Mouse (Mus musculus): ENCODE results near the gene Trim2.

Trim2 gene

GRCm38 (mm10) chr3:84149831-84150230 is 156.8 kb downstream of the Trim2 start:
- no peak for DNase-seq (ENCODE audit: low spot score in 2 of 2)

- no peak for DNase-seq (ENCODE audit: low spot score in 2 of 2)
These were observed 165.7 kb downstream of the Trim2 start for GRCm38 (mm10) chr3:84140947-84141346.

- no peak for DNase-seq (ENCODE audit: low spot score in 2 of 2)
These were observed 170.2 kb downstream of the Trim2 start for GRCm38 (mm10) chr3:84136509-84136908.

GRCm38 (mm10) chr3:84135933-84136332 is 170.7 kb downstream of the Trim2 start:
- DNase-seq (ENCODE audit: low spot score in 2 of 2): no peak

GRCm38 (mm10) chr3:84135387-84135786 is 171.3 kb downstream of the Trim2 start:
- DNase-seq (ENCODE audit: low spot score in 2 of 2): no peak

GRCm38 (mm10) chr3:84131369-84131768 is 175.3 kb downstream of the Trim2 start:
- DNase-seq (ENCODE audit: low spot score in 2 of 2): no peak

GRCm38 (mm10) chr3:84130776-84131175 is 175.9 kb downstream of the Trim2 start:
- no peak for DNase-seq (ENCODE audit: low spot score in 2 of 2)

- DNase-seq (ENCODE audit: low spot score in 2 of 2): no peak
These were observed 177.5 kb downstream of the Trim2 start for GRCm38 (mm10) chr3:84128871-84129870.

GRCm38 (mm10) chr3:84127431-84127830 is 179.2 kb downstream of the Trim2 start:
- no peak for DNase-seq (ENCODE audit: low spot score in 2 of 2)

- no peak for DNase-seq (ENCODE audit: low spot score in 2 of 2)
These were observed 180.0 kb downstream of the Trim2 start for GRCm38 (mm10) chr3:84126721-84127120.

- no peak for DNase-seq (ENCODE audit: low spot score in 2 of 2)
These were observed 180.9 kb downstream of the Trim2 start for GRCm38 (mm10) chr3:84125704-84126289.

GRCm38 (mm10) chr3:84123461-84123860 is 183.2 kb downstream of the Trim2 start:
- no peak for DNase-seq (ENCODE audit: low spot score in 2 of 2)

- no peak for DNase-seq (ENCODE audit: low spot score in 2 of 2)
These were observed 188.0 kb downstream of the Trim2 start for GRCm38 (mm10) chr3:84118718-84119117.

GRCm38 (mm10) chr3:84118178-84118577 is 188.5 kb downstream of the Trim2 start:
- no peak for DNase-seq (ENCODE audit: low spot score in 2 of 2)

Data from frontal cortex, postnatal 10 days (tissue).